ENCODE assay signal across 28 mouse cellular contexts in genomic region chr11:49264622-49265021, GRCm38 (mm10). TPM values are rescaled to one million over a fixed set of nuclear protein-coding genes. Genes with fewer than 3 reads are reported as not detected.
DNase-seq lines count a peak whose midpoint lies in the region; ATAC-seq and TF ChIP-seq lines count a peak whose summit lies in the region.
"Had no signal": no experiment of that assay in that cellular context is flagged by ENCODE, and none has a peak within 500 bp of the region (broad histone marks: within the 10 kb centered on the region; RNA-seq: fewer than 3 reads in every experiment).

No protein-coding gene starts in this region.

- H3K27me3 ChIP-seq in lung, embryonic 14.5 days (ENCODE audit: insufficient read depth, low read length) = no peaks in the 10 kb centered on the region
- no peaks in the 10 kb centered on the region for H3K27me3 ChIP-seq in heart, embryonic 11.5 days (ENCODE audit: control insufficient read depth, insufficient read depth, low read length)
- H3K27me3 ChIP-seq: embryonic facial prominence, embryonic 12.5 days; heart, embryonic 12.5 days; megakaryocyte, embryonic 14.5 days; neural tube, embryonic 15.5 days had no signal

- no peaks in the 10 kb centered on the region for H3K4me1 ChIP-seq in lung, embryonic 14.5 days (ENCODE audit: insufficient read depth)
- H3K4me1 ChIP-seq in heart, embryonic 11.5 days (ENCODE audit: control insufficient read depth, insufficient read depth, low read length) = no peaks in the 10 kb centered on the region
- H3K4me1 ChIP-seq: embryonic facial prominence, embryonic 12.5 days; neural tube, embryonic 15.5 days had no signal

- no peak overlapping the region for H3K9ac ChIP-seq in lung, embryonic 14.5 days
- H3K9ac ChIP-seq in heart, embryonic 11.5 days (ENCODE audit: low read depth, low read length) = no peak overlapping the region
- H3K9ac ChIP-seq: embryonic facial prominence, embryonic 12.5 days; heart, embryonic 12.5 days; hindbrain, embryonic 14.5 days; neural tube, embryonic 15.5 days had no signal

- no peaks in the 10 kb centered on the region for H3K9me3 ChIP-seq in lung, embryonic 14.5 days (ENCODE audit: low read depth, low read length)
- no peaks in the 10 kb centered on the region for H3K9me3 ChIP-seq in heart, embryonic 11.5 days (replicated peaks; ENCODE audit: control insufficient read depth, low read length)
- H3K9me3 ChIP-seq: embryonic facial prominence, embryonic 12.5 days; G1E; heart, embryonic 12.5 days; megakaryocyte, embryonic 14.5 days; neural tube, embryonic 15.5 days had no signal

- 61% methylated on average over 11 of the region's 11 CpGs for WGBS in lung, embryonic 14.5 days
- WGBS in heart, embryonic 11.5 days (ENCODE audit: insufficient replicate concordance) = 79% methylated on average over 11 of the region's 11 CpGs

- H3K36me3 ChIP-seq in lung, embryonic 14.5 days (ENCODE audit: insufficient read depth) = peaks cover 46% of the 10 kb centered on the region
- H3K36me3 ChIP-seq in heart, embryonic 11.5 days (ENCODE audit: control insufficient read depth, insufficient read depth, low read length) = peaks cover 16% of the 10 kb centered on the region

- ATAC-seq in lung, embryonic 14.5 days (ENCODE audit: insufficient read depth) = no peak
- ATAC-seq in CD4-positive, CD25-positive, alpha-beta regulatory T cell, adult 4 months = peak; percentile 63
- ATAC-seq in inflammation-experienced regulatory T-cells, adult 6 months = peak; percentile 72
- no peak for ATAC-seq in heart, embryonic 11.5 days (replicated peaks; ENCODE audit: insufficient number of reproducible peaks, low FRiP score, low TSS enrichment)
- ATAC-seq: forebrain, embryonic 14.5 days had no signal

- H3K4me2 ChIP-seq in lung, embryonic 14.5 days = no peak overlapping the region
- H3K4me2 ChIP-seq in heart, embryonic 11.5 days = no peak overlapping the region
- H3K4me2 ChIP-seq: embryonic facial prominence, embryonic 12.5 days; heart, embryonic 12.5 days; hindbrain, embryonic 14.5 days; neural tube, embryonic 15.5 days had no signal

- peak; percentile 15 for DNase-seq in lung, embryonic 14.5 days
- no peak for DNase-seq in lung, postnatal 14 days
- peak; percentile 73 for DNase-seq in CD4-positive helper T cell, adult 2 months (ENCODE audit: low read depth, low spot score)
- no peak for DNase-seq in left cerebral cortex, postnatal 4 days
- DNase-seq: adrenal gland, adult 8-10 months; kidney, postnatal 10 days; layer of hippocampus, postnatal 36 days; liver; midbrain, embryonic 14.5 days; thymus, postnatal 25 days had no signal

- no peak for TF ChIP-seq CTCF in lung, embryonic 14.5 days (IDR thresholded peaks at IDR 0.05; ENCODE audit: low read depth)

- H3K4me3 ChIP-seq in lung, embryonic 14.5 days (ENCODE audit: low read depth, low read length) = no peak overlapping the region
- H3K4me3 ChIP-seq in heart, embryonic 11.5 days (ENCODE audit: low read depth, low read length) = no peak overlapping the region
- H3K4me3 ChIP-seq: embryonic facial prominence, embryonic 12.5 days; heart, embryonic 12.5 days; layer of hippocampus, adult 2 months; megakaryocyte, embryonic 14.5 days; myocyte; neural tube, embryonic 15.5 days had no signal

- no peak overlapping the region for H3K27ac ChIP-seq in lung, embryonic 14.5 days (ENCODE audit: low read depth)
- H3K27ac ChIP-seq in heart, embryonic 11.5 days (ENCODE audit: low read depth, low read length) = no peak overlapping the region
- H3K27ac ChIP-seq: embryonic facial prominence, embryonic 12.5 days; hindbrain, embryonic 14.5 days; layer of hippocampus, adult 2 months; neural tube, embryonic 15.5 days had no signal

- intact Hi-C loops in left cerebral cortex, postnatal 4 days (cut with DNase I) = loop anchor here (5.0 kb wide), 1 partner anchor 392 kb away; the partner anchor contains the start of gene Irgm1

RNA-seq across cellular contexts. Expression of gene Olfr1393, which starts 13.5 kb away (rescaled TPM):
- not detected in 2 replicates for polyA plus RNA-seq in lung, embryonic 14.5 days (2014; fragmentation: Nextera tagmentation; extraction: Ambion mirVana)
- under 1 TPM in 1 of 2 experiments, not detected in 1; 0.28 TPM for polyA plus RNA-seq in CD4-positive, CD25-positive, alpha-beta regulatory T cell, adult 4 months (2017; shearing (Covaris generic))
- not detected for polyA plus RNA-seq in inflammation-experienced regulatory T-cells, adult 6 months (2017; shearing (Covaris generic))
- polyA plus RNA-seq in heart, embryonic 11.5 days (2014; fragmentation: Nextera tagmentation; extraction: Ambion mirVana) = not detected in 2 replicates
- total RNA-seq in left cerebral cortex, postnatal 4 days (2021) = under 1 TPM in 1 of 2 experiments, not detected in 1; 0.48 TPM
- total RNA-seq: adrenal gland, adult 8-10 months; layer of hippocampus, adult 2 months; layer of hippocampus, postnatal 36 days had no signal
- polyA plus RNA-seq: C2C12; forebrain, embryonic 14.5 days; G1E; hindbrain, embryonic 14.5 days; myocyte; neural tube, embryonic 15.5 days; stomach, embryonic 14.5 days had no signal

RNA-seq across cellular contexts. Expression of gene Olfr1392, which starts 20.5 kb away (rescaled TPM):
- polyA plus RNA-seq in lung, embryonic 14.5 days (2014; fragmentation: Nextera tagmentation; extraction: Ambion mirVana) = not detected in 2 replicates
- not detected for polyA plus RNA-seq in CD4-positive, CD25-positive, alpha-beta regulatory T cell, adult 4 months (2017; shearing (Covaris generic))
- polyA plus RNA-seq in inflammation-experienced regulatory T-cells, adult 6 months (2017; shearing (Covaris generic)) = not detected
- not detected in 2 replicates for polyA plus RNA-seq in heart, embryonic 11.5 days (2014; fragmentation: Nextera tagmentation; extraction: Ambion mirVana)
- total RNA-seq in left cerebral cortex, postnatal 4 days (2021) = under 1 TPM in 1 of 2 experiments, not detected in 1; 0.34 TPM
- total RNA-seq: adrenal gland, adult 8-10 months; heart, postnatal 25 days; layer of hippocampus, adult 2 months; layer of hippocampus, postnatal 36 days; left cerebral cortex, postnatal 36 days had no signal
- polyA plus RNA-seq: C2C12; embryonic facial prominence, embryonic 12.5 days; forebrain, embryonic 14.5 days; G1E; heart, embryonic 12.5 days; hindbrain, embryonic 14.5 days; midbrain, embryonic 14.5 days; myocyte; neural tube, embryonic 15.5 days had no signal

RNA-seq across cellular contexts. Expression of gene Mgat1, which starts 20.6 kb away (rescaled TPM):
- polyA plus RNA-seq in lung, embryonic 14.5 days (2014; fragmentation: Nextera tagmentation; extraction: Ambion mirVana) = 59.3 and 60.0 TPM in 2 replicates
- 100 to 1,000 TPM in 1 of 2 experiments, 10 to 100 TPM in 1; 70.9 to 106 TPM for polyA plus RNA-seq in CD4-positive, CD25-positive, alpha-beta regulatory T cell, adult 4 months (2017; shearing (Covaris generic))
- polyA plus RNA-seq in inflammation-experienced regulatory T-cells, adult 6 months (2017; shearing (Covaris generic)) = 10 to 100 TPM; 62.3 to 88.6 (median 70.5) TPM
- 32.9 and 39.1 TPM in 2 replicates for polyA plus RNA-seq in heart, embryonic 11.5 days (2014; fragmentation: Nextera tagmentation; extraction: Ambion mirVana)
- total RNA-seq in left cerebral cortex, postnatal 4 days (2021) = 10 to 100 TPM; 54.4 to 58.7 TPM

RNA-seq across cellular contexts. Expression of gene Olfr10, which starts 39.9 kb away (rescaled TPM):
- not detected in 2 replicates for polyA plus RNA-seq in lung, embryonic 14.5 days (2014; fragmentation: Nextera tagmentation; extraction: Ambion mirVana)
- not detected for polyA plus RNA-seq in CD4-positive, CD25-positive, alpha-beta regulatory T cell, adult 4 months (2017; shearing (Covaris generic))
- polyA plus RNA-seq in inflammation-experienced regulatory T-cells, adult 6 months (2017; shearing (Covaris generic)) = not detected
- not detected in 2 replicates for polyA plus RNA-seq in heart, embryonic 11.5 days (2014; fragmentation: Nextera tagmentation; extraction: Ambion mirVana)
- not detected for total RNA-seq in left cerebral cortex, postnatal 4 days (2021)
- total RNA-seq: adrenal gland, adult 8-10 months; heart, postnatal 25 days; layer of hippocampus, adult 2 months; layer of hippocampus, postnatal 36 days; left cerebral cortex, postnatal 36 days had no signal
- polyA plus RNA-seq: brain, embryonic 14.5 days; C2C12; embryonic facial prominence, embryonic 12.5 days; forebrain, embryonic 14.5 days; G1E; gonadal fat pad, adult 2 months; heart, embryonic 12.5 days; hindbrain, embryonic 14.5 days; midbrain, embryonic 14.5 days; myocyte; neural tube, embryonic 15.5 days; stomach, embryonic 14.5 days had no signal

RNA-seq across cellular contexts. Expression of gene Olfr1391, which starts 57.9 kb away (rescaled TPM):
- polyA plus RNA-seq in lung, embryonic 14.5 days (2014; fragmentation: Nextera tagmentation; extraction: Ambion mirVana) = not detected in 2 replicates
- not detected for polyA plus RNA-seq in CD4-positive, CD25-positive, alpha-beta regulatory T cell, adult 4 months (2017; shearing (Covaris generic))
- polyA plus RNA-seq in inflammation-experienced regulatory T-cells, adult 6 months (2017; shearing (Covaris generic)) = not detected
- not detected in 2 replicates for polyA plus RNA-seq in heart, embryonic 11.5 days (2014; fragmentation: Nextera tagmentation; extraction: Ambion mirVana)
- total RNA-seq in left cerebral cortex, postnatal 4 days (2021) = not detected
- total RNA-seq: adrenal gland, adult 8-10 months; heart, postnatal 25 days; layer of hippocampus, adult 2 months; layer of hippocampus, postnatal 36 days; left cerebral cortex, postnatal 36 days had no signal
- polyA plus RNA-seq: brain, embryonic 14.5 days; C2C12; embryonic facial prominence, embryonic 12.5 days; forebrain, embryonic 14.5 days; G1E; gonadal fat pad, adult 2 months; heart, embryonic 12.5 days; hindbrain, embryonic 14.5 days; midbrain, embryonic 14.5 days; myocyte; neural tube, embryonic 15.5 days; stomach, embryonic 14.5 days had no signal

Comparison
In these comparisons a context has a peak if more than half of its experiments do, and no peak if none do; other contexts are left out.
1. DNase-seq: peak in lung, embryonic 14.5 days (single experiment) and CD4-positive helper T cell, adult 2 months (single experiment); none in lung, postnatal 14 days (single experiment) and left cerebral cortex, postnatal 4 days (single experiment).
2. ATAC-seq: peak in CD4-positive, CD25-positive, alpha-beta regulatory T cell, adult 4 months (single experiment) and inflammation-experienced regulatory T-cells, adult 6 months (single experiment); none in lung, embryonic 14.5 days (single experiment) and heart, embryonic 11.5 days (single experiment).